Comparison of ENCODE assay signal across 8 mouse cellular contexts in the genomic region with DNA sequence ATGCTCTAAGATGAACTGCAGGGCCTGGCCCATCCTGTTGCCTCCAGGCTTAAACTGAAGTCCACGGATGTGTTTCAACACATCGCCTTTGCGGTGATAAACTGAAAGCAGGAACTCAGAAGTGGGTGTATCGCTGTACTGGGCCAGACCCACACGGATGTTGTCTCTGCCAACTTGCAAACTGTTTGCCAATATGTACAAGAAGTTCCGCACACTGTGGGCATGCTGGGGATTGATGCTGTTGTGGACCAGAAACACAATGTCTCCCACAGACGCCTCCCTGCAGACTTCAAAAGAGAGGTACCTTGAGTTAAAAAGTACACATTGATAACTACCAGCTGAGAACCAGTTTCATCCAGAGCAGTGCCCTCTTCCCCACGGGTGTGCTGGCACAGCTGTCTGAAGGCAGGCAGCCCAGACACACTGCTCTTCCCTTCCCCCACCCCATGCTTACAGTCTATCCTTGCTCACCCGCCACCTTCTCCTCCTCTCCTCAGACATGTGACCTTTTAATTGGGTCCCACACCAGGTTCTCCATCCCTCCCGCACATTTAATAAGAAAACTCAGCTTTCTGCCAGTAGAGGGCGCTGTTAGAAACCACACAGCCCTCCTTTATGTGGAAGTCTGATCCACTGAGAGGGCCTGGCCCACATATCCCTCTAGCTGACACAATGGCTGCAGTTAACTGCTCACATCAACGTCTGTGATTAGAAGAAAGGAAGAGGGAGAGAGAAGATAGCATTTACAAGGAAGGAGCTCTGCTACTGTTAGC. TPM values are rescaled to one million over a fixed set of nuclear protein-coding genes. Genes with fewer than 3 reads are reported as not detected.
DNase-seq lines count a peak whose midpoint lies in the region; ATAC-seq and TF ChIP-seq lines count a peak whose summit lies in the region.

No protein-coding gene starts in this region.

- WGBS in liver, adult 2 months, result 55% methylated on average over 12 of the region's 12 CpGs
- 49% methylated on average over 12 of the region's 12 CpGs for WGBS in liver, embryonic 12.5 days (ENCODE audit: insufficient replicate concordance)
- 59% methylated on average over 12 of the region's 12 CpGs for WGBS in embryonic facial prominence, embryonic 10.5 days
- 61% methylated on average over 12 of the region's 12 CpGs for WGBS in kidney, embryonic 15.5 days
- 57% methylated on average over 12 of the region's 12 CpGs for WGBS in lung, embryonic 14.5 days

- no peaks in the 10 kb centered on the region for H3K27me3 ChIP-seq in liver, adult 2 months (ENCODE audit: control insufficient read depth, insufficient read depth, low read length)
- no peaks in the 10 kb centered on the region for H3K27me3 ChIP-seq in liver, embryonic 12.5 days (replicated peaks)
- no peaks in the 10 kb centered on the region for H3K27me3 ChIP-seq in embryonic facial prominence, embryonic 10.5 days (replicated peaks; ENCODE audit: low read depth, poor library complexity, severe bottlenecking)
- no peaks in the 10 kb centered on the region for H3K27me3 ChIP-seq in kidney, embryonic 15.5 days
- H3K27me3 ChIP-seq in lung, embryonic 14.5 days (ENCODE audit: insufficient read depth, low read length), result no peaks in the 10 kb centered on the region

- no peaks in the 10 kb centered on the region for H3K9me3 ChIP-seq in liver, embryonic 12.5 days (replicated peaks)
- H3K9me3 ChIP-seq in embryonic facial prominence, embryonic 10.5 days, result no peaks in the 10 kb centered on the region
- no peaks in the 10 kb centered on the region for H3K9me3 ChIP-seq in kidney, embryonic 15.5 days (replicated peaks)
- no peaks in the 10 kb centered on the region for H3K9me3 ChIP-seq in lung, embryonic 14.5 days (ENCODE audit: low read depth, low read length)

- ATAC-seq in liver, embryonic 12.5 days, result no peak
- 0 out of 2 replicates have a peak, but pooled peaks have one; percentile 18 for ATAC-seq in kidney, embryonic 15.5 days (replicated peaks; ENCODE audit: low FRiP score)
- no peak for ATAC-seq in lung, embryonic 14.5 days (ENCODE audit: insufficient read depth)
- ATAC-seq in erythroblast, adult 5-6 weeks (replicated peaks; ENCODE audit: low FRiP score, poor library complexity, severe bottlenecking), result no peak; the same call in 1 of the 2 replicates

- no peaks in the 10 kb centered on the region for H3K36me3 ChIP-seq in liver, adult 2 months (ENCODE audit: control insufficient read depth, insufficient read depth, low read length)
- no peaks in the 10 kb centered on the region for H3K36me3 ChIP-seq in liver, embryonic 12.5 days
- no peaks in the 10 kb centered on the region for H3K36me3 ChIP-seq in embryonic facial prominence, embryonic 10.5 days (replicated peaks)
- no peaks in the 10 kb centered on the region for H3K36me3 ChIP-seq in kidney, embryonic 15.5 days
- H3K36me3 ChIP-seq in lung, embryonic 14.5 days (ENCODE audit: insufficient read depth), result no peaks in the 10 kb centered on the region

- no peaks in the 10 kb centered on the region for H3K4me1 ChIP-seq in liver, adult 2 months (ENCODE audit: control insufficient read depth, insufficient read depth, low read length)
- no peaks in the 10 kb centered on the region for H3K4me1 ChIP-seq in liver, embryonic 12.5 days
- no peaks in the 10 kb centered on the region for H3K4me1 ChIP-seq in embryonic facial prominence, embryonic 10.5 days
- H3K4me1 ChIP-seq in kidney, embryonic 15.5 days, result no peaks in the 10 kb centered on the region; the same call in 1 of the 2 replicates
- H3K4me1 ChIP-seq in lung, embryonic 14.5 days (ENCODE audit: insufficient read depth), result no peaks in the 10 kb centered on the region

- H3K27ac ChIP-seq in liver, adult 2 months (replicated peaks; ENCODE audit: insufficient read depth, low read depth, low read length), result no peak overlapping the region
- H3K27ac ChIP-seq in liver, embryonic 12.5 days, result no peak overlapping the region
- no peak overlapping the region for H3K27ac ChIP-seq in embryonic facial prominence, embryonic 10.5 days (replicated peaks)
- H3K27ac ChIP-seq in kidney, embryonic 15.5 days, result 0 out of 2 replicates have a peak overlapping the region, but pooled peaks have one; percentile 51
- H3K27ac ChIP-seq in lung, embryonic 14.5 days (ENCODE audit: low read depth), result no peak overlapping the region

- H3K4me3 ChIP-seq in liver, adult 2 months (ENCODE audit: insufficient read depth, low read depth, low read length), result no peak overlapping the region
- no peak overlapping the region for H3K4me3 ChIP-seq in liver, embryonic 12.5 days
- H3K4me3 ChIP-seq in embryonic facial prominence, embryonic 10.5 days, result no peak overlapping the region
- no peak overlapping the region for H3K4me3 ChIP-seq in kidney, embryonic 15.5 days (replicated peaks)
- H3K4me3 ChIP-seq in lung, embryonic 14.5 days (ENCODE audit: low read depth, low read length), result no peak overlapping the region

- H3K79me2 ChIP-seq in liver, adult 2 months (ENCODE audit: control insufficient read depth, insufficient read depth, low read length), result no peaks in the 10 kb centered on the region

- no peak for TF ChIP-seq POLR2A in liver, adult 2 months (IDR thresholded peaks at IDR 0.05; ENCODE audit: extremely low read depth, insufficient read depth, low read length)

- peak; percentile 17 for DNase-seq in liver, adult 2 months (ENCODE audit: extremely low read depth, low read depth, low spot score)
- peak; percentile 36 for DNase-seq in adrenal gland, adult 2 months
- peak; percentile 57 for DNase-seq in embryonic facial prominence, embryonic 10.5 days (ENCODE audit: low spot score)
- DNase-seq in lung, embryonic 14.5 days, result peak; percentile 56
- DNase-seq in skeletal muscle tissue, adult 2 months (ENCODE audit: low read depth, low spot score), result peak; percentile 10

- H3K4me2 ChIP-seq in liver, embryonic 12.5 days, result no peak overlapping the region
- no peak overlapping the region for H3K4me2 ChIP-seq in kidney, embryonic 15.5 days
- no peak overlapping the region for H3K4me2 ChIP-seq in lung, embryonic 14.5 days

- no peak overlapping the region for H3K9ac ChIP-seq in liver, adult 2 months (ENCODE audit: low read depth, low read length)
- H3K9ac ChIP-seq in liver, embryonic 12.5 days, result no peak overlapping the region
- H3K9ac ChIP-seq in kidney, embryonic 15.5 days, result no peak overlapping the region
- H3K9ac ChIP-seq in lung, embryonic 14.5 days, result no peak overlapping the region

- peak; percentile 21; the same call in 1 of the 2 replicates for TF ChIP-seq CTCF in liver, adult 2 months (IDR thresholded peaks at IDR 0.05; ENCODE audit: low read depth, low read length)
- TF ChIP-seq CTCF in lung, embryonic 14.5 days (IDR thresholded peaks at IDR 0.05; ENCODE audit: low read depth), result peak; percentile 59

RNA-seq across cellular contexts. Expression of a gene that starts 16.1 kb away (rescaled TPM):
- not detected in 2 replicates for total RNA-seq in liver, adult 2 months (2014; rRNA removed)
- polyA plus RNA-seq in liver, adult 2 months (2012; rRNA removed), result not detected in 2 replicates
- 0.01 and 0.05 TPM in 2 replicates for polyA plus RNA-seq in liver, embryonic 12.5 days (2016; fragmentation: Nextera tagmentation; extraction: Ambion mirVana)
- under 1 TPM; 0.14 to 0.26 TPM for total RNA-seq in adrenal gland, adult 2 months (2021)
- 0.03 and 0.31 TPM in 2 replicates for polyA plus RNA-seq in adrenal gland, adult 2 months (2012; rRNA removed)
- polyA plus RNA-seq in embryonic facial prominence, embryonic 10.5 days (2016; fragmentation: Nextera tagmentation; extraction: Ambion mirVana), result 0.09 and 0.25 TPM in 2 replicates
- 0.55 and 0.64 TPM in 2 replicates for polyA plus RNA-seq in kidney, embryonic 15.5 days (2015; fragmentation: Nextera tagmentation; extraction: Ambion mirVana)
- polyA plus RNA-seq in lung, embryonic 14.5 days (2014; fragmentation: Nextera tagmentation; extraction: Ambion mirVana), result 0.95 and 1.0 TPM in 2 replicates
- total RNA-seq in erythroblast, adult 5-6 weeks (2015; ENCODE audit: low replicate concordance), result not detected in 2 replicates
- not detected in 2 replicates for total RNA-seq in erythroblast, adult 5-6 weeks (2017; ENCODE audit: low replicate concordance)
